Mouse (Mus musculus): Measurements from ENCODE around the gene Sema4c. TPM values are rescaled to one million over a fixed set of nuclear protein-coding genes. Genes with fewer than 3 reads are reported as not detected.

The Sema4c gene
- polyA plus RNA-seq, 2 experiments = 0.25 to 2.3 TPM

GRCm38 (mm10) chr1:36557457-36558011, 615 bp downstream of the Sema4c start:
- Histone ChIP-seq H3K4me1 (replicated peaks; ENCODE audit: control insufficient read depth in 2 of 2, insufficient read depth in 2 of 2, low read length in 1 of 2) (0 out of 4 replicates have a peak, but pooled peaks cover 0 to 6% of the 10 kb centered on the region in 2 experiments), H3K9ac (replicated peaks) (peak overlapping the region; percentile 36; the same call in 1 of the 2 replicates), H3K9me3 (ENCODE audit: control insufficient read depth, low read length) (no peaks in the 10 kb centered on the region), H3K27me3 (ENCODE audit: control insufficient read depth, insufficient read depth, low read length) (peaks cover 66% of the 10 kb centered on the region), H3K36me3 (replicated peaks; ENCODE audit: control insufficient read depth, insufficient read depth, low read depth) (no peaks in the 10 kb centered on the region), H3K4me2 (ENCODE audit: low read depth) (peak overlapping the region; percentile 49), H3K27ac (no peak overlapping the region), H3K4me3 (ENCODE audit: insufficient read depth in 1 of 2, low read depth in 2 of 2, low read length in 2 of 2) (peak overlapping the region; percentile 52 to 57)
- WGBS (ENCODE audit: insufficient replicate concordance) = under 1% methylated on average over 48 of the region's 48 CpGs
- DNase-seq (ENCODE audit: low read depth in 3 of 3, low spot score in 3 of 3) = no peak
- TF ChIP-seq CTCF (IDR thresholded peaks at IDR 0.05; ENCODE audit: low read depth) (no peak), EP300 (IDR thresholded peaks at IDR 0.05; ENCODE audit: low read depth) (no peak)
- peak; percentile 54 for ATAC-seq (ENCODE audit: insufficient read depth)

DNA sequence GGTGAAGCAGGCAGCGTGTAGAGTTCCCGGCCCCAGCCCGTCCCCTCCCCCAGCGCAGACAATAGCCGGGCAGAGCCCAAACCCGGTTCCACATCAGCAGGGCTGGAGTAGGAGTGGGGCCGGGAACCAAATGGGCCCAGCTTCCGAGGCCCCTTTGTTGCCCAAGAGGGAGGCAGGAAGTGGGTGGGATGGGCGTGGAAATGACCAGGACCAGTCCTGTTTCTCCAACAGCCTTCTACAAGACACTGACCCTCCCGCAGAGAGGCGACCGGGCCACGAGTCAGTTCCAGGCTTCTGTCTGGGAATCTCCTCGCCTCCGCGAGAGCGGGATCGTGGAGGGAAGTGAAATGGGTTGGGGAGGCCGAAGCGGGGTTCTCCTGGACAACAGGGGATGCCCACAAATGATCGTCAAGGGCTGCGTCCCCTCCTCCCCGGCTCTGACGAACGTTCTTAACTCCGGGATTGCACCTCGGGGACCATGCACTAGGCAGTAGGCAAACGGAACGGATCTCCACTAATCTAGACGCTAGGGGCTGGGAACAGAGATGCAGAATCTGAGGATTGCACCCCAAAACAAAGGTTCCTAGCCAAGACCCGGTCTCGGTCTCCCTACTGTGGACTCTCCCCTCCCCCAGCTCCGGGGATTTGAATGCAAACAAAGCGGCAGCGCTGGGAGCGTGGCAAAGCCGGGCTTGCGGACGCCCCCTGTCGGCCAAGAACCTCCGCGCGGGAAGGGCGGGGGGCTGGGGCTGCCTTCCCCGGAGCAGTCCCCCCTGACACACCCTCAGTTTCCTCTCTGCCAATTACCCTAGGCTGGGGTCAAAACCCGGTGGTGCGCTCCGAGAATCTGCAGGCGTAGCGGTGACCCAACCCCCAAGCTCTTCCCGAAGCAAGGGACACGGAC, 1.3 kb downstream of the Sema4c start:
- ATAC-seq (ENCODE audit: insufficient read depth) (peak; percentile 60), DNase-seq (ENCODE audit: low read depth in 3 of 3, low spot score in 3 of 3) (no peak)
- Histone ChIP-seq H3K27me3 (ENCODE audit: control insufficient read depth, insufficient read depth, low read length) (peaks cover 66% of the 10 kb centered on the region), H3K4me2 (ENCODE audit: low read depth) (peak overlapping the region; percentile 49), H3K27ac (no peak overlapping the region), H3K9me3 (ENCODE audit: control insufficient read depth, low read length) (no peaks in the 10 kb centered on the region), H3K4me3 (ENCODE audit: insufficient read depth in 1 of 2, low read depth in 2 of 2, low read length in 2 of 2) (peak overlapping the region; percentile 52 to 57), H3K9ac (replicated peaks) (peak overlapping the region; percentile 39), H3K4me1 (replicated peaks; ENCODE audit: control insufficient read depth in 2 of 2, insufficient read depth in 2 of 2, low read length in 1 of 2) (0 out of 4 replicates have a peak, but pooled peaks cover 0 to 1% of the 10 kb centered on the region in 2 experiments), H3K36me3 (replicated peaks; ENCODE audit: control insufficient read depth, insufficient read depth, low read depth) (no peaks in the 10 kb centered on the region)
- TF ChIP-seq CTCF (IDR thresholded peaks at IDR 0.05; ENCODE audit: low read depth) (peak; percentile 80), EP300 (IDR thresholded peaks at IDR 0.05; ENCODE audit: low read depth) (no peak)
- under 1% methylated on average over 52 of the region's 52 CpGs for WGBS (ENCODE audit: insufficient replicate concordance)

- ATAC-seq (ENCODE audit: insufficient read depth) = no peak
- Histone ChIP-seq H3K4me2 (ENCODE audit: low read depth) (peak overlapping the region; percentile 49), H3K9ac (replicated peaks) (no peak overlapping the region), H3K4me1 (replicated peaks; ENCODE audit: control insufficient read depth in 2 of 2, insufficient read depth in 2 of 2, low read length in 1 of 2) (no peaks in the 10 kb centered on the region), H3K4me3 (ENCODE audit: insufficient read depth in 1 of 2, low read depth in 2 of 2, low read length in 2 of 2) (peak overlapping the region; percentile 52 to 57), H3K36me3 (replicated peaks; ENCODE audit: control insufficient read depth, insufficient read depth, low read depth) (no peaks in the 10 kb centered on the region), H3K27ac (no peak overlapping the region), H3K27me3 (ENCODE audit: control insufficient read depth, insufficient read depth, low read length) (peaks cover 60% of the 10 kb centered on the region), H3K9me3 (ENCODE audit: control insufficient read depth, low read length) (no peaks in the 10 kb centered on the region)
- TF ChIP-seq EP300 (IDR thresholded peaks at IDR 0.05; ENCODE audit: low read depth) (no peak), CTCF (IDR thresholded peaks at IDR 0.05; ENCODE audit: low read depth) (no peak)
- 15% methylated on average over 8 of the region's 8 CpGs for WGBS (ENCODE audit: insufficient replicate concordance)
- DNase-seq (ENCODE audit: low read depth in 3 of 3, low spot score in 3 of 3) = no peak
These were observed 2.3 kb downstream of the Sema4c start for GRCm38 (mm10) chr1:36555798-36556395.

GRCm38 (mm10) chr1:36554633-36555399, 3.3 kb downstream of the Sema4c start:
- H3K36me3 ChIP-seq (replicated peaks; ENCODE audit: control insufficient read depth, insufficient read depth, low read depth) = no peaks in the 10 kb centered on the region
- no peak for ATAC-seq (ENCODE audit: insufficient read depth)
- DNase-seq (ENCODE audit: low read depth in 3 of 3, low spot score in 3 of 3) = no peak
- H3K27me3 ChIP-seq (ENCODE audit: control insufficient read depth, insufficient read depth, low read length) = peaks cover 51% of the 10 kb centered on the region
- H3K4me3 ChIP-seq (ENCODE audit: insufficient read depth in 1 of 2, low read depth in 2 of 2, low read length in 2 of 2) = no peak overlapping the region
- no peaks in the 10 kb centered on the region for H3K4me1 ChIP-seq (replicated peaks; ENCODE audit: control insufficient read depth in 2 of 2, insufficient read depth in 2 of 2, low read length in 1 of 2)
- WGBS (ENCODE audit: insufficient replicate concordance) = 42% methylated on average over 21 of the region's 21 CpGs
- no peak overlapping the region for H3K27ac ChIP-seq
- no peaks in the 10 kb centered on the region for H3K9me3 ChIP-seq (ENCODE audit: control insufficient read depth, low read length)
- TF ChIP-seq CTCF (IDR thresholded peaks at IDR 0.05; ENCODE audit: low read depth) = no peak
- TF ChIP-seq EP300 (IDR thresholded peaks at IDR 0.05; ENCODE audit: low read depth) = no peak
- H3K4me2 ChIP-seq (ENCODE audit: low read depth) = peak overlapping the region; percentile 49
- no peak overlapping the region for H3K9ac ChIP-seq (replicated peaks)
